Mouse (Mus musculus) lung, postnatal 0 days (tissue): ENCODE results near the gene Slc35e3. TPM values are rescaled to one million over a fixed set of nuclear protein-coding genes. Genes with fewer than 3 reads are reported as not detected.

Experiments used
- ATAC-seq: fragments of 200-750 bp; cut with Nextera tagmentation; 2 replicates; pipeline ENCODE4 v1.8.0; 2017; ENCODE audit warnings: moderate library complexity
- DNase-seq: peaks from one replicate; pipeline ENCODE4 v3.0.0-alpha.2; 2016; ENCODE audit warnings: low spot score
- H3K27ac ChIP-seq: fragments of 300-500 bp; sonication (generic); 2 replicates; pipeline ENCODE4 v1.5.1; 2014; ENCODE audit warnings: antibody characterized with exemption, mild to moderate bottlenecking, low read length, mixed read lengths
- H3K27me3 ChIP-seq: fragments of 300-500 bp; sonication (generic); replicated peaks from 2 replicates; pipeline ENCODE4 v1.6.1; 2014; ENCODE audit warnings: low read length, mixed read lengths; ENCODE audit not compliant: insufficient read depth
- H3K36me3 ChIP-seq: fragments of 300-500 bp; sonication (generic); 2 replicates; pipeline ENCODE4 v1.6.1; 2014; ENCODE audit warnings: low read length, mixed read lengths; ENCODE audit not compliant: insufficient read depth
- H3K4me1 ChIP-seq: fragments of 300-500 bp; sonication (generic); 2 replicates; pipeline ENCODE4 v1.6.1; 2014; ENCODE audit warnings: antibody characterized with exemption, low read depth, low read length, mixed read lengths; ENCODE audit not compliant: insufficient read depth
- H3K4me2 ChIP-seq: fragments of 300-500 bp; sonication (generic); replicated peaks from 2 replicates; pipeline ENCODE4 v1.6.1; 2014; ENCODE audit warnings: low read depth, mild to moderate bottlenecking, low read length, moderate library complexity, mixed read lengths
- H3K4me3 ChIP-seq: fragments of 300-500 bp; sonication (generic); 2 replicates; pipeline ENCODE4 v1.5.1; 2014; ENCODE audit warnings: low read depth, low read length
- H3K9ac ChIP-seq: fragments of 300-500 bp; sonication (generic); replicated peaks from 2 replicates; pipeline ENCODE4 v1.6.1; 2014; ENCODE audit warnings: low read depth, mild to moderate bottlenecking
- H3K9me3 ChIP-seq: fragments of 300-500 bp; sonication (generic); 2 replicates; pipeline ENCODE4 v1.6.1; 2016; ENCODE audit warnings: low read length, mixed read lengths
- CTCF ChIP-seq: IDR thresholded peaks from 2 replicates; pipeline ENCODE4 v1.5.1; 2016; ENCODE audit warnings: antibody characterized with exemption, mild to moderate bottlenecking
- EP300 ChIP-seq: IDR thresholded peaks from 2 replicates; pipeline ENCODE4 v1.6.1; 2016; ENCODE audit warnings: antibody characterized with exemption, mild to moderate bottlenecking, control low read depth
- WGBS: fragments of 180-500 bp; shearing (Covaris S2); extraction: QIAGEN DNeasy Blood & Tissue Kit; methylation state at CpG from one replicate; pipeline ENCODE4 v1.1.7; 2014; 5-methylcytosine and 5-hydroxymethylcytosine counted together
- polyA plus RNA-seq: library from polyadenylated mRNA; unstranded; fragments of >200 nt; fragmentation: Nextera tagmentation; extraction: Ambion mirVana; gene quantifications from 2 replicates; pipeline ENCODE4 v1.2.1, GENCODE M21; 2015

The Slc35e3 gene
- polyA plus RNA-seq, 1 experiment from 2014 or later, result 17.2 TPM

DNA sequence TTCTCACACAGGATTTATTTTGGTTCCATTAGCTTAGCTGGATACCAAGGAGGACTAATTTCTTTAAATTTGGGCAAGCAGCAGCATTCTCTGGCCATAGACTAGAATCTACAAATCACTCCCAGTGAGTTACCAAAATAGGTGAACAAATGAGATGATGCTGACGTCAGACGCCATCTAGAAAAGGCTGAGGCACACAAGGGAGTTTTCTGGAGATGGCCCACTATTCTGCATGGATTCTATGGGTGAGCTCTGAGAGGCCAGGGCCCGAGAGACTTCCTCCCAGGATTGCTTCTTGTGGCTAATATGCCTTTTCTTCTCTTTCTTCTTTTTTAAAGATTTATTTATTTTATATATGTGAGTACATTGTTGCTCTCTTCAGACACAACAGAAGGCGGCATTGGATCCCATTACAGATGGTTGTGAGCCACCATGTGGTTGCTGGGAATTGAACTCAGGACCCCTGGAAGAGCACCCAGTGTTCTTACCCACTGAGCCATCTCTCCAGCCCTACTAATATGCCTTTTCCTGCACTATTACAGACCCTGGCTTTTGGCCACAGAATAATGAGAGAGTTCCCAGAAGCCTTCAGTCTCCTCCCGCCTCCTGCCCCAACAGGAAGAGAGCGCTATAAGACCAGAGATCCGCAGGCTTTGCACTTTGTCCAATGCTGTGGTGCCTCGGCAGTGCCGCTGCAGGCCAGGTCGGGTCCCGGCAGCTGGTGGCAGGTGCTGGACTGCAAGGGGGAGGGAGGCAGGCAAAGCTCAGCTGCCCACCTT, 19.1 kb upstream of the Slc35e3 start:
- no peak for ATAC-seq
- peaks cover 23% of the 10 kb centered on the region for H3K36me3 ChIP-seq
- DNase-seq, result no peak
- H3K9me3 ChIP-seq, result no peaks in the 10 kb centered on the region
- no peak overlapping the region for H3K4me2 ChIP-seq
- H3K27ac ChIP-seq, result no peak overlapping the region
- no peak overlapping the region for H3K9ac ChIP-seq
- no peaks in the 10 kb centered on the region for H3K4me1 ChIP-seq
- TF ChIP-seq EP300 (no peak), CTCF (no peak)
- WGBS, result 91% methylated on average over 11 of the region's 11 CpGs
- H3K4me3 ChIP-seq, result no peak overlapping the region
- H3K27me3 ChIP-seq, result no peaks in the 10 kb centered on the region

GRCm38 (mm10) chr10:117764598-117764997, 18.4 kb upstream of the Slc35e3 start:
- no peak overlapping the region for H3K4me3 ChIP-seq
- H3K36me3 ChIP-seq, result peaks cover 16% of the 10 kb centered on the region
- DNase-seq (peak; percentile 77), ATAC-seq (peak; percentile 92)
- H3K9me3 ChIP-seq, result no peaks in the 10 kb centered on the region
- H3K27ac ChIP-seq, result no peak overlapping the region
- TF ChIP-seq CTCF, result no peak
- peak; percentile 50; the same call in 1 of the 2 replicates for TF ChIP-seq EP300
- no peaks in the 10 kb centered on the region for H3K27me3 ChIP-seq
- H3K4me1 ChIP-seq, result no peaks in the 10 kb centered on the region
- H3K9ac ChIP-seq, result no peak overlapping the region
- 69% methylated on average over 6 of the region's 6 CpGs for WGBS
- no peak overlapping the region for H3K4me2 ChIP-seq

- no peak overlapping the region for H3K27ac ChIP-seq
- H3K4me2 ChIP-seq, result no peak overlapping the region
- ATAC-seq (no peak), DNase-seq (no peak)
- H3K9ac ChIP-seq, result no peak overlapping the region
- no peaks in the 10 kb centered on the region for H3K27me3 ChIP-seq
- H3K4me3 ChIP-seq, result no peak overlapping the region
- H3K36me3 ChIP-seq, result peaks cover 18% of the 10 kb centered on the region
- H3K9me3 ChIP-seq, result no peaks in the 10 kb centered on the region
- no peaks in the 10 kb centered on the region for H3K4me1 ChIP-seq
- TF ChIP-seq CTCF, result no peak
- no peak for TF ChIP-seq EP300
- WGBS, result 96% methylated on average over 16 of the region's 16 CpGs
These were observed 17.5 kb upstream of the Slc35e3 start for GRCm38 (mm10) chr10:117763588-117764190.

GRCm38 (mm10) chr10:117762966-117763365, 16.8 kb upstream of the Slc35e3 start:
- Histone ChIP-seq H3K9me3 (no peaks in the 10 kb centered on the region), H3K36me3 (peaks cover 24% of the 10 kb centered on the region), H3K27me3 (no peaks in the 10 kb centered on the region), H3K9ac (no peak overlapping the region), H3K4me2 (no peak overlapping the region), H3K4me3 (no peak overlapping the region), H3K27ac (no peak overlapping the region), H3K4me1 (no peaks in the 10 kb centered on the region)
- no peak for TF ChIP-seq CTCF
- no peak for TF ChIP-seq EP300
- ATAC-seq (no peak), DNase-seq (no peak)
- WGBS, result 95% methylated on average over 12 of the region's 12 CpGs

DNA sequence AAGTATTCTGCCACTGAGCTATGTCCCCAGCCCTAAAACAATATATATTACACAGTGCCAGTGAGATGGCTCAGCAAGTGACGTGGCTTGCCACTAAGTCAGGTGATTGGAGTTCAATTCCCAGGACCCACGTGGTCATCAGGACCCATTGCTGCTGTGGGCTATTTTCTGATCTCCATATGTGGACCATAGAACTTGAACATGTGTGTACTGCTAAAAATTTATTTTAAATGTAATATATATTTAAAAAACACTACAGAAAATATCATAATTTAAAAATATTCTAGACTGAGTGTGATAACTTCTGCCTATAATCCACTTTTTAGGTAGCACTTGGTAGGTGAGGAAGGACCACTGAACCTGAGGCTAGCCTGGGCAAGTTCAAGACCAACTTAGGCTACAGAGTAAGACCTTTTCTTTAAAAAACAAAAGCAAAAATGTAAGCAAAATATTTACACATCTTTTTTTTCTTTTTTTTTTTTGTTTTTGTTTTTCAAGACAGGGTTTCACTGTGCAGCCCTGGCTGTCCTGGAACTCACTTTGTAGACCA, 16.2 kb upstream of the Slc35e3 start:
- no peak overlapping the region for H3K9ac ChIP-seq
- TF ChIP-seq CTCF (no peak), EP300 (no peak)
- H3K4me3 ChIP-seq, result no peak overlapping the region
- H3K4me1 ChIP-seq, result no peaks in the 10 kb centered on the region
- WGBS, result 94% methylated on average over 2 of the region's 2 CpGs
- DNase-seq, result no peak
- H3K4me2 ChIP-seq, result no peak overlapping the region
- H3K9me3 ChIP-seq, result no peaks in the 10 kb centered on the region
- H3K36me3 ChIP-seq, result peaks cover 27% of the 10 kb centered on the region
- no peaks in the 10 kb centered on the region for H3K27me3 ChIP-seq
- ATAC-seq, result no peak
- H3K27ac ChIP-seq, result no peak overlapping the region

DNA sequence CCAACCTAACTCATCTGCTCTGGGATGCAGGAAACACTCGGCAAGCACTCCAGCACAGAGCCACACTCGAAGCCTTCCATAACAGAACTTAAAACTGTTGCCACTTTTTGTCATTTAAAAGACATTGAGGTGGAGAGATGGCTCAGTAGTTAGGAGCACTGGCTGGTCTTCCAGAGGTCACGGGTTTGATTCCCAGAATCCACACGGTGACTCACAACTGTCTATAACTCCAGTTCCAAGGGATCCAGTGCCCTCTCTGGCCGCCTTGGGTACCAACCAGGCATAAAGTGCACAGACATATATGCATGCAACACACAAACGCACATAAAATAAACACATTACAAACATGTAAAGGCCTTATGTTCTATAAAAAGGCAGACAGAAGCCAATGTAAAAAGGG, 15.4 kb upstream of the Slc35e3 start:
- DNase-seq, result no peak
- no peaks in the 10 kb centered on the region for H3K4me1 ChIP-seq
- no peak overlapping the region for H3K4me2 ChIP-seq
- 91% methylated on average over 6 of the region's 6 CpGs for WGBS
- H3K9me3 ChIP-seq, result no peaks in the 10 kb centered on the region
- no peak overlapping the region for H3K9ac ChIP-seq
- ATAC-seq, result no peak
- H3K4me3 ChIP-seq, result no peak overlapping the region
- no peaks in the 10 kb centered on the region for H3K27me3 ChIP-seq
- TF ChIP-seq EP300 (no peak), CTCF (no peak)
- H3K27ac ChIP-seq, result no peak overlapping the region
- H3K36me3 ChIP-seq, result peaks cover 30% of the 10 kb centered on the region
